Mouse (Mus musculus): ENCODE data around the gene Hus1b.

The Hus1b gene

DNA sequence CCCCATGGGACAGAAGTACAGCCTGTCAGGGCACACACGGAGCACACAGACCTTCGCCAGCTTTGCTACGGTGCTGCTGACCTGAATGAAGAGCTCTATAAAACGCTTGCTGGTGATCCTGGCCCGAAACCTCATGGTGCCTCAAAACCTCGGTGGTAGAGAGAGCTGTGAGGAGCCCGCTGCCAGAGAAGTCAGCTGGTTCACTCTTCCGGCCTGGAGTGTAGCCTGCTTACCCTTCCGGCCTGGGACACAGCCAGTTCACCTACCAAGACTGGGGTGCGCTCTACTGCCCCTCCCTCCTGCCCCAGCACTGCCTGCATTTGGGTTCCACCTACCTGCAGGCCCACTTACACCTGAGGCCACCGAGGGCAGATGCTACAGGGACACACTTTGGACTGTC is at the start of gene Hus1b:
TSS of gene Hus1b (minus strand) at position 220 of the 400 bp plus-strand sequence.
- no peak for DNase-seq (ENCODE audit: low read depth)

DNA sequence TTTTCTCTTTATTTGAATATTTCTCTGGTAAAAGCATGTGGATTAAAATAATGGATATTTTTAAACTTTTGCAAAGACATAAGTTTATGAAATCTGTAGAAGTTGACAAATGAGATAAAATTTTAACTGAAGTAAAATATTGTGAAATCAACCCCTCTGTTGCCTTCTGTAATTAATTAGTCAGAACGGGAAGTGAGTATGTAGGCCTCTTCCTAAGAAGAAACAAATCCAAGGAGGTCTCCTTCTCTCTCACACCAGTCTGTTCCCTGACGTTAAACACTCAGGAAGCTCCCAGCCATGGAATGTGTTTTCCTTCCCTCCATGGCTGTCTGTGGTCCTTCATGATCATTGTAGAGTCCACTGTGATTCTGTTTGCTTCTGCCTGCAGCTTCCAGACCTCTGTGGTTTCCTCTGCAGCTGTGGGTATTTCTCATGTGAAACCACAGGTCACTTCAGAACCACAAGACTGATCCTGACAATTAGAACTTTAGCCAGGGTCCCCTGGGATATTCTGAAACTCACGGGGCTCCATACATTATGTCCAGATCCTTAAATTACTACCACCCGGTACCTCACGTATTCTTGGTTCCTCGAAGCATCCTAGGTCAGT is 46.8 kb upstream of the Hus1b start:
- DNase-seq (ENCODE audit: low read depth), result no peak

DNA sequence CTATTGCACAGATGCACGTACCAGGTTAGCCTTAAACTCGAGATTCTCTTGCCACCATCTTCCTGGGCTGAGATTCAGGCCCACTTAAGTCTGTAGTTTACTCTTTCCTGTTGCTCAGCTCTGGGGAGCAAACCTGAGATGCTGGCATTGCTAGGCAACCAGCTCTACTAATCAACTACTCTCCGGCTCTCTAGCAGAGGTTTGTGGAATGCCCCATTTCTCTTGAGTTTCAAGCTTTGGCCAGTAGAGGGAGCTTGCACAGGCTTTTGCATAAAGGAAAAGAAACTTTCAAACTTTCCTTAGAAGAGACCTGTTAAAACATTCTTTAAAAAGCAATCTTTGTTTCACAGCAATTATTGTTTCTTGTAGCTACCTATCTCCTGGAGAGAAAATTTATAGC is 46.3 kb upstream of the Hus1b start:
- DNase-seq (ENCODE audit: low read depth), result peak; percentile 42

DNA sequence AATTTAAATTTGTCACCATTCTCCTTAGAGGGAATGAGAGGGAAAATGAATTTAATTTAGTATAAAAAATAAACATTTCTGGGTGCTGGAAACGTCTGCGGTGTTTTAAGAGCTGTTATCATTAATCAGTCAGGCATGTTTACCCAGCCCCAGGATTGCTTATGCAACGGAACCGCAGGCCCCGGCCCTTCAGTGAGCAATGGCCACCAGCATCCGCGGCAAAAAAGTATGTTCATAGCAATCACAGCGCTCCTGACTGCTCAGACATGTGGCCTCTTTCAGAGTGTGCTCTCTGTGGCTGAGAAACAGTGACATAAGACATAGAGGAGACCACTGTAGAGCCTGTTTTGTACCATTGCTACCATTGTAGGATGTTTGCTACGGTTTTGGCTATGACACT is 42.7 kb upstream of the Hus1b start:
- no peak for DNase-seq (ENCODE audit: low read depth)

DNA sequence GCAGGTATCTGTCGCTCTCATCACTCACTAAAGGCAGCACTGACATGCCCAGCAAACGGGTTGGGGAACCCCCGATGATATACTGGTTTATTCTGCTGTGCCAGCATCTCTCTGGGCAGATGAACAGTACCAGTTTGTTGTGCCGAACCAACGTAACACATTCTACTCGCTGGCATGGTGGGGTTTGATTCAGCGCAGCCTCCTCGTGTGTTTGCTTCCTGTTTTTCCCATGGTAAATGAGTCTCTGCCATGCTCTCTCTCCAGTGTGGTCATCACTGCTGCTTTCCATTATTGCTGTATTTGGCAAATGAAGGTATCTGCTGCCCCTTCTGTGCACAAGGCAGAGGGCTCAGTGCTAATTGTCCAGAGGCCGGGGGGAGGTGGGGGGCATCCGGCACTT is 42.2 kb upstream of the Hus1b start:
- no peak for DNase-seq (ENCODE audit: low read depth)

DNA sequence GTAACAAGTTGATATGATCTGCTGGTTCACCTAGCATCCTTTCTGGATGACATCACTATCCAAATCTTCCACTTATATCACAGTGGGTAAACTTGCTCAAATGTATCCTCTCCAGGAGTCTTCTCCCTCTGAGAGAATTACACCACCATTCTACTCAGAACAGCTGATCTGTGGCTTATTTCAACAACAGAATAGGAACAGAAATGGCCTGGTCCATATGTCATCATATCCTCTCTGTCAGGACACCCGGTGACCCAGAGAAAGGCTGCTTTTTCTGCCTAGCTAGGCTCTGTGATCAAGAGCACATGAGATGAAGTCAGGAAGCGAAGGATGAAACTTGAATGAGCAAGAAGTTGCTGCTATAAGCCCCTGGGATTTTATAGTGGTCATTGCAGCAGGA is 40.1 kb upstream of the Hus1b start:
- no peak for DNase-seq (ENCODE audit: low read depth)

DNA sequence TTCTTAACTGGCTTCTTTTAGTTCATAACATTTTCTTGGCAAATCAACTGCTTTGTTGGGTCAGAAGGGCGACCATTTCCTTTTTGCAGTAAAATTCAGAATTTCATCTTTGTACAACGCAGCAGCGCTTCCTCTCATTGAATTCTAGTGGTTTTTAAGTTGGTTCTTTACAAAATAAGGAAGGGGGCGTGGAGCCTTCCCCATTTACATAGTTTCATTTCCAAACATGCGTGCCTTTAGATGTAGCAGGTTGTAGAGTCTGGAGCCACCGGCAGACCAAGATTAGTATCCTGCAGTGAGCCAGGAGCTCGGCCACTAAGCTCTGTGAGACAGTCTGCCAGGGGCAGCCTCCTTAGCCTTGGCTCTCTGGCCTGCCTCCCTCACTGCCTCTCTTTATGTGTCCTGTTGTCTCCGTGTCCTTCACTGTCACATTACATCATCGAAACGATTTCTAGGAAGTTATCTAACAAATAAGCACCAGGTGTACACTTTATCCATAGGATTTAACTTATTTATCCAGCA is 39.4 kb upstream of the Hus1b start:
- no peak for DNase-seq (ENCODE audit: low read depth)

DNA sequence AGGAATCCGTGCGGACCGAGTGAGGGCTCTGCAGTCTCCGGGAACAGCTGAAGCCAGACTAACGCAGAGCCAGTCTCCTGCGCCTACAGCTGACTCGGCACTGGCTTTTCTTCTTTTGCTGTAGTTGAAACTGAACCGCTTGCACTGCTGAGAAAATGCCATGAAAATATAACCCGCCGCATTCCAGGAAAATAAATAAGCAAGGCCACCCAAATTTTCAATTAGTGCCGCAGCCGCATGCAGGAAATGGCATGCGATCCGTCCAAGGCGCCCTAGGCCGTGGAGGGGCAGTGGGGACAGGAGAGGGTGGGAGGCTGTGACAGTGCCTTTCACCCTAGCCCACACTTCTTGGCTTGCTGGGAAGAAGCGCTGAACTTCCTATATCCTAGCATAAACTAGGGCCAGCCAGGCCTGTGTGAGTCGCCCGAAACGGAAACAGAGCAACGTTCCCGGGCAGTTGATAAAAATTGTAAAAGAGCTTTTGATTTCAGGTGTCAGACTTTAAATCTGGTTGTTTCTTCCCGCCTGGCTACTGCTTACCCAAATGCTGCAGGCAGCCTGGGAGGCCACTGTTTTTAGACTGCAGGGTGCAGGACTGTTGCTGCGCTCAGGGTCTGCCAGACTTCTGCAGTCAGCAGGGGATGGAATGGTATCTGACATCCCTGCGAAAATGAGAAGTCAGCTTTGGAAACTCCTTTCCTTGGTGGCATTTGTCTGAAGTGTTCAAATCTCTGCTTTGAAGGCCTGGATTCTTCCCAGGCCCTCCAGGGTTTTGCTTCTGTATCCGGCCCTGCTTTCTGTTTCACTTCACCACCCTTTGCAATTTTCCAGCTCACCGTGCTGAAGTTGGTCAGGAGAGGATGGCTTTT is 38.3 kb upstream of the Hus1b start:
- DNase-seq (ENCODE audit: low read depth), result no peak

DNA sequence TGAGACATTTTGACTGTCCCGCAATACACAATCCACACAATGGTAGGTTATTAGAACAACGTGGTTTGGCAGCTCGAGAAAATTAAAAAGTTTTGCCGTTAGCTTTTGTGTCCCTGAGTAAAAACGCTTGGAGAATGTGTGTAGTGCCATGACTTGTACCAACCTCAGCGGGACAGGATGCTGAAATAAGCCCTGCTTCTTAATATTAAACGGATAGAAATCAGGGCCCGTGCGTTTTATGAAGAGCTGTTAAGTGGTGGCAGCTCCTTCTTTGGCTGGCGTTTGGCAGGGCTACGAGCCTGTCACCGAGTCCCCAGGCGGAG is 37.7 kb upstream of the Hus1b start:
- no peak for DNase-seq (ENCODE audit: low read depth)

DNA sequence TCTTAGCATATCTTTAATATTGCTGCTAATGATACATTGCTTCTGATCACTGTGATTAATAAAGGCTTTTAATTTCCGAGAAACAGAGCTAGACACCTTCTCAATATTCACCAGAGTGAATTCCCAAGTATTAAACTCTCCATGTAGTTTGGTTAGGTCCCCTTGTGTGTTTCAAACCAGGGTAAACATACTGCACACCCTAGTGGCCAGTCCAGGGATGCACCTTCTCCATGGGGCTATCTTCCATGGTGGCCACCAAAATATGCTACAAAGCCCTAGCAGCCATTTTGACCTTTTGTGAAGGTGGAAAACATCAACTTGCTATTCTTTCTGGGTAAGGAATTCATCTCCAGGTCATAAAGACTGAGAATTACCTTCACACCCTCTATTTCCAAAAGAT is 34.1 kb upstream of the Hus1b start:
- peak; percentile 40 for DNase-seq (ENCODE audit: low read depth)

DNA sequence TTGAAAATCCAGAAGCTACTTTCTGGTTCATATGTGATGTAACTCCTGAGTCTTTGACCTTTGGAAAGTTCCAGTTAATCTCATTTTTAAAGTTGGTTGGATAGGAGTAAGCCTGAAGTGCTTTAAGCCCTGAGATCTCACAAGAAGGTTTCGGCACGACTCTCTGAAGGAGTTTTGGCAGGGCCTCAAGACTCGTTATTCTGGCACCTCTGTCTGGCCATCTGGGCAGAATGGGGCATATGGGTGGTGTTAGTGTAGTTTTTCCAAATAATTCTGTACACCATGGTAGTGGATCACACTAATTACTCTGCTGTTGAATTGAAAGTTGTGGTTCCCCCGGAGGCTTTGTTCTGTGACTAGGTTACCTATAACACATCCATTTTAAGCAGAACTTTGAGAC is 30.7 kb upstream of the Hus1b start:
- DNase-seq (ENCODE audit: low read depth), result no peak

DNA sequence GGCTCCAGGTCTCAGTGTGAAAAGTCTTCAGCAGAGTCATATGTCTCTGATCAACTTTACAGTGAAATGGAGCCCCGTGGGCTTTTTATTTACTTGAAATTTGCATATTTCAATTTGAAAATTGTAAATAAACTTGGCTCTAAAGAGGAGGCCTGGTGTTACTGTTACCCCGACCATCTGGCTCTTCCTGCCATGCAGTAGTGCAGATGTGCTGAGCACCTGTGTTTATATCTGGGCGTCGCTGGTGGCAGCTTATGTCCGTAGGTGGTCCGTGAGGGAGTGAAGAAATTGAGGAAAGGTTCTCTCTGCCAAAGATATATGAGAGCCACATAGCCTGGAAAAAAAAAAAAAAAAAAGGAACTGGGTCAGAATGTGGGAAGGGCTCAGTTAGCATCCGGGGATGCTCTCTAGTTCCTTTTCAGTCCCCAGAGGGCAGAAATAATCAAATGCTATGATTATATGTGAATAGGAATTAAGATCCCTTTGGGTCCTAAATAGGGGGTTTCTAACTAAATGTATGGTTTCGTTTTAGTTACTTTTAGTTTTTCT is 29.1 kb upstream of the Hus1b start:
- DNase-seq (ENCODE audit: low read depth), result no peak

DNA sequence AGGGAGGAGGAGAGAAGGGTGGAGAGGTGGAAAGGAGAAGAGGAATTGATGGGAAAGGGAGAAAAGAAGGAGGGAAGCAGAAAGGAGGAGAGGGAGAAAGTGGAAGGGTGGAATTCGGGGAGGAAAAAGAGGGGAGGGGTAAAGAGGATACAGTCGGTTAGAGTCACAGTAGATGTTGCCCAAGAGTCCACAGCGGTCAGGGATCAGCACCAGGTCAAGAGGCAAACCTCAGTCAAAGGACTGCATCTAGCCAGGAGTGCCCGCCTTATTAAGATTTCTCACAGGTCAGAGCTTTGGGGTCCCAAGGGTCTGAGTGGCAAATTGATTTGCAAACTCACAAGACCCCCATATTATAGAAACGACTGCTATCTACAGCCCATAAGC is 26.7 kb upstream of the Hus1b start:
- DNase-seq (ENCODE audit: low read depth), result no peak

DNA sequence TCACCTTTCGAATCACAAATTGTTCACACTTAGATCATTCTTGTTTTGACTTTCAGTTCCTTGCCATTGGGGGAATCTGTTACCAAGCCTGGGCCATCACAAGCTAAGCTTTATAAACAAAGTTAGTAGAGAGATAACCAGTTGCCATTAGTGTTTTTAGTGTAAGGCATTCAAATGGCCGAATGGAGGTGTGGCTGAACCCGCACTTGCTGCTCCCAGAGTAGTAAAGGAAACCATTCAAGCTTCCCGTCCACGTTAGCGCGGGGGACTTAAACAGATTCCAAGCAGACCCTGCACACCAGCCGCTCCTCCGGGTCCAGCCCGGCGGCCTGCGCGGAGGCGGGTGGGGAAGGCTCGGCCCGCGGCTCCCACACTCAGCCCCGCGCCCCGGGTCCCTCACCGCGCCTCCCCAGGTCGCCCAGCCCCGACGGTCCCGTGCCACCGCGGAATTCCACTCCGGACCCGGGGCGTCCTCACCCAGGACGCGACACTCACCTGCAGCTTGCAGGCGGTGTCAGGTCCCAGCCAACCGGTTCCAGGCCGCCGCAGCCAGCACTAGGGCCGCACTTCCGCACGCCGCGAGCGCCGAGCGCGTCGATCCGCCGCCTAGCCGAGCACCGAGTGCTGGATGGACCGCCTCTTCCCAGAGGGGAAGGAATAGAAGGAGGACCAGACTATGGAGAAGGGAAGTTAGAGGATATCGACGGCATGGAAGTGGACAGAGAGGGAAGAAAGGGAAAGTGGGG is 26.1 kb upstream of the Hus1b start, which contains the start of the genes Exoc2 and Gm5447:
TSS of gene Exoc2 (minus strand) at position 593 of the 746 bp plus-strand sequence.
TSS of gene Gm5447 (plus strand) at position 704 of the 746 bp plus-strand sequence.
- DNase-seq (ENCODE audit: low read depth), result peak; percentile 62

DNA sequence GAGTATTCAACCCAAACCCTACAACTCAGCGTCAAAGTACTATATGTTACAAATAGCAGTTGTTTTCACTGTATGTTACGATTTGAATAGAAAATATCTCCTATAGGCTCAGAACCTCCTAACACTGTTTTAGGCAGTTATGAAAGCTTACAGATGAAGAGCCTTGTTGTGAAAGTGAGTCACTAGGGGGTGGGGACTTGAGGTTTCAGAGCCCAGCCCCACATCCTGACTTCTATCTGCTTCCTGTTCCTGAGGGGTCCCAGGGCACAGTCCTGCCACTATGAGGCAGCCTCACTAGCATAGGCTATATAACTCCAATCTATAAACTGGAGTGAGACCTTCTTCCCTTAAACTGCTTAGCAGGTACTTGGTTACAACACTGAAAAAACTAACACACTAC is 24.5 kb upstream of the Hus1b start:
- DNase-seq (ENCODE audit: low read depth), result no peak

DNA sequence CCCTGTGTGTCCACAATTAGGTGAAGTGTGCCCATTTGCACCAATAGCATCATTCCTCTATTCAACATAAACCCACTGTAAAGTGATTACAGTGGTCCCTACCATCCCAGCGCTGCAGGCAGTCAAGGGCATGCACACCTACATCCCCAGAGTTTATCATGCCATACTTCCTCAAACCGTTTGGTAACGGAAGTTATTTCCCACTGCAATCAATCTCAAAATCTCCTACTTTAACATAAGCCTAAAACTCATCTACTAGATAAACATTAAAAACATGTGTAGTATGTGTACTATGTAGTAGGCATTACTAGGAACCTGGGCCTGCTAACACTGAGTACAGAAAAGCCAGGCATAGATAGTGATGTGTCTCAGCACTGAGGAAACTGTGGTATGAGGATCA is 23.5 kb upstream of the Hus1b start:
- no peak for DNase-seq (ENCODE audit: low read depth)

DNA sequence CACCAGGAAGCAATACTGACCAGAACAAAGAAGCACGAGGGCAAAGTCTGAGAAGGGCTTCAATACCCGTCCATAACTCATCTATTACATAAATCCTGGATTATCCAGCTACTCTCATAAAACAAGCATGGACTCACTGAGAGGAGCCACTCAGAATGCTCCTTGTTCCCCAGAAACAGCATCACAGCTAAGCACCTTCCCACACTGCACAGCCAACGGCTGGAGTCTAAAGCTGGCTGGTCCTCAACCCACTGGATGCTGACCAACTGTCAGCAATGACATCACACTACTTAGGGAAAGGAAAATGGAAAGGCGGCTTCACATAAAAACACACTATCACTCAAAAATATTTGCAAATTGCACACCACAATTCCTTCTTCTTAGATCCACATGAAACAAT is 20.8 kb upstream of the Hus1b start:
- DNase-seq (ENCODE audit: low read depth), result no peak

DNA sequence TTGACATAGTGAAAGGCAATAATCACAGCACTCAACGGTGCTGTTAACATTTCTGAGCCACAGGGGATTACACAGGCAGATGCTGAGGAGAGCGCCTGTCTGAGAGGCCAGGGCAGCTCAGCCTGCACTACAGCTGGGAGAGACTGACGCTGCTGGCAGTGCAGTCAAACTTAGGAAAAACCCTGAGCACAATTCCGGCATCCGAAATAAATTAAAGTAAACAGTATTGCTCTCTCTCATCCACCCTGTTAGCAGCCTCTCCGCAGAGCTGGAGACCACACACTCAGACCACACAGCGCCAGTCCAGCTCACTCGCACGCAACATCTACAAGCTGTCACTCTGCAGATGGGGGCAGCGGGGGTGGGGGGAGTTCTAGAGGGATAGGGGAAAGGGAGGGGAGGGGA is 18.9 kb upstream of the Hus1b start:
- DNase-seq (ENCODE audit: low read depth), result no peak

DNA sequence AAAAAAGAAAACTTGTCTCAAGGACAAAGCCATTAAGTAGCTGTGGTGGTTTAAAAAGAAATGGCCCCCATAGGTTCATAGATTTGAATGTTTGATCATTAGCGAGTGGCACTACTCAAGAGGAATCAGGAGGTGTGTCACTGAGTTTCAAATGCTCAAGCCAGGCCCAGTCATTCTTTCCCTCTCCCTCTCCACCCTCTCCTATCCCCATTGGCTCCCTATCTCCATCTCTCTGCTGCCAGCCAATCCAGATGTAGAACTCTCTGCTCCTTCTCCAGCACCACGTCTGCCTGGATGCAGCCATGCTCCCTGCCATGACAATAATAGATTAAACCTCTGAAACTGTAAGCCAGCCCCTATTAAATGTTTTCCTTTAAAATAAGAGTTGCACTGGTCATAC is 14.4 kb upstream of the Hus1b start:
- DNase-seq (ENCODE audit: low read depth), result no peak

DNA sequence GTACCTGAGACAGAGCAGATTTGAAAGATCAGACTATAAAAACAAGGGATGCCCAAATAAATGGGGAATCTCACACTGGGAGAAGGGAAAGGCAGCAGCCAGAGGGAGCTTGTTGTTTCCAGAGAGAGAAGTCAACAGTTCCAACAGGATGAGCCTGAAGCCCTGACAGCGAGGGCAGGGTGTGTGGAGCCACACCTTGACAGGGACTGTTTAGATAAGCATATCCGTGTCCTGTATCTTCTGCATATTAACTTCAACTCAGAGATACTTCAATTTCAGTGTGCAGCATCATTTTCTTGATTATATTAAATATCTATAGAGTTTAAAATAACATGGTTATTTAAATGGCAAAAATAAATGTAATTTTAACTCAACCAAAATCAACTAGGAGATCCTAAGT is 13.2 kb upstream of the Hus1b start:
- peak; percentile 28 for DNase-seq (ENCODE audit: low read depth)

DNA sequence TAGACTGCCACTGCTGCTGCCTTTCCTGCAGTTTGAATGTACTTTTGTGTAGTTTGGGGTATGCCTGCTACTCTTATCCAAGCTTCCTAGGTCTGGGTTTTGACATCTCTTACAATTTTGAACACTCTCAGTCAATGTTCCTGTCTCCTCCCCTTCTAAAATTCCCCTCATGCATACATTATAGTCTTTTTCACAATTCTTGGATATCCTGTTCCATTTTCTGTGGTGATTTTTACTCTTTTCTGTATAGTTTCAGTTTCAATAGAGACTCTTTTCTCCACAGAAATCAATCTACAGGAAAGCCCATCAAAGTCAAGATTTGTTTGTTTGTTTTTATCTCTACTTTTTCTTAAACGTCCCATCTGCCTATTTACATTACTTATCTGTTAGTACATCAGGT is 6.0 kb upstream of the Hus1b start:
- DNase-seq (ENCODE audit: low read depth), result no peak

DNA sequence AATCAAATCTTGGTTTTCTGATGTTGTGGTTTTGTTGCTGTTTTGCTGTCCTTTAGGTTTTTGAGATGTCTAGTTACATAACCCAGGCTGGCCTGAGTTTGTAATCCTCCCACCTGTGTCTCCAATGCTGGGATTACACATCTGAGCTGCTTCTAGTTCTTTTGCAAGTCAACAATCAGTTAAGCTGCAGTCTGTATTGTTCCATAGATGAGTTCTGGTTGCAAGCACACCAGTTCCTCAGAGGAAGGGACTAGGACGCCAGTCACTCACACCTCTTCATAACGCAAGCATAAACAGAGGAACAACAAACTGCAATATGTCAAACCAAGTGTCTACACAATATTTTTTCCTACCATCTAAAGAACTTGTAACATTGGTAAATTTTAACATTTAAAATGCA is 4.5 kb upstream of the Hus1b start:
- DNase-seq (ENCODE audit: low read depth), result no peak

DNA sequence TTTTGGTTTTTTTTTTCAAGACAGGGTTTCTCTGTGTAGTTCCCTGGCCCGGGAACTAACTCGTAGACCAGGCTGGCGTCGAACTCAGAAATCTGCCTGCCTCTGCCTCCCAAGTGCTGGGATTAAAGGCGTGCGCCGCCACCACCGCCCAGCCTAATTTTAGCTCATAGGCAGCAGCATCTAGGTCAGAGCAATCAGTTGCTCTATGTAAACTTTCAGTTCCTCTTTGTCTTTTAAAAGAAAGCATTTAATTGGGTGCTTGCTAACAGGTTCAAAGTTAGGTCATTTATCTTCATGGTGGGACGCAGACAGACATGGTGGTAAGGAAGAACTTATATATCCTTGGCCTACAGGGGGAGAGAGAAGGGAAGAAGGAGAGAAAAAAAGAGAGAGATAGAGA is 1.6 kb upstream of the Hus1b start:
- no peak for DNase-seq (ENCODE audit: low read depth)
